Mouse (Mus musculus) adrenal gland, postnatal 36 days (tissue): Measurements from ENCODE around the gene Eya3. TPM values are rescaled to one million over a fixed set of nuclear protein-coding genes. Genes with fewer than 3 reads are reported as not detected.

ENCODE experiments used
- DNase-seq, 2 experiments: peaks; one replicate each; pipeline ENCODE4 v3.0.0; 2021; ENCODE audit warnings: mixed read lengths in 1 of 2
- total RNA-seq, 2 experiments: library from RNA; stranded (reverse); gene quantifications; 2 replicates each; pipeline ENCODE4 v1.2.3; 2021

Gene Eya3
- total RNA-seq, 2 experiments from 2014 or later = 24.6 to 28.2 TPM

- DNase-seq = peak; percentile 43 to 59
Measured at GRCm38 (mm10) chr4:132639191-132639713, 465 bp downstream of the Eya3 start.

DNA sequence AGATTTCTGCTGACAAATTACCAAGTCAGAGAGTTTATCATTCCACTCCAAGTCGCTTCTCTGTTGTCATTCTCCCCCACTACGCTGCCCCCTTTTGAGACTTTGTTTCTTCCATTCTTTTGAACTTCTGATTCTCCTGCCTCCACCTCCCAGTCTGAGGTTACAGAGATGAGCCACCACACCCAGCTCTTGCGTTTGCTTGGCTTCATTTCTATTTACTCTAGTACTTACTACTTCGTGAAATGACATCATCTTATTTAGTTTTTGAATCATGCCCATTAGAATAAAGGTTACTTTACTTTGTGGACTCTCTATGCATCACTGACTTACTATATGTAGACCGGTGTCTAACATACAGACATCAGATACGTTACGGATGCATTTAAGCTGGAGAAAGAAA, 8.7 kb downstream of the Eya3 start:
- DNase-seq = no peak

GRCm38 (mm10) chr4:132649271-132649999, 10.6 kb downstream of the Eya3 start:
- DNase-seq = no peak

DNA sequence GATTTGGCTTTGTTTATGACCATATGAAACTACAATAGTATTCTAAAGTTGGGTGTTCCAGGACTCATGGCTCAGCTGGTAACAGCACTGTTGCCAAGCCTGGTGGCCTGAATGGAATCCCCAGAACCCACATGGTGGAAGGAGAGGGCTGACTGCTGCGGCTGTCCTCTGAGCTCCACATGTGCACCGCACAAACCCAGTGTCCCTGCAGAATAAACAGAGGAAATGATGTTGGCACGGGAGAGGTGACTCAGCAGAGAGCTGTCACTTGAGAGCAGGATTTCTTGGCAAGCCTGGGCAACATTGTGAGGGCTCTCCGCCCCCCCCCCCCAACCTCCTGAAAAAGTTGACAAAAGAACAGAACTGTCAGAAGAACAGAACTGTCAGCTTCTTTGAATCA, 14.1 kb downstream of the Eya3 start:
- peak; percentile 75 to 76 for DNase-seq

GRCm38 (mm10) chr4:132653799-132654198, 15.0 kb downstream of the Eya3 start:
- no peak for DNase-seq

- DNase-seq = peak; percentile 26 to 27
Measured at GRCm38 (mm10) chr4:132655290-132655689, 16.5 kb downstream of the Eya3 start.

DNA sequence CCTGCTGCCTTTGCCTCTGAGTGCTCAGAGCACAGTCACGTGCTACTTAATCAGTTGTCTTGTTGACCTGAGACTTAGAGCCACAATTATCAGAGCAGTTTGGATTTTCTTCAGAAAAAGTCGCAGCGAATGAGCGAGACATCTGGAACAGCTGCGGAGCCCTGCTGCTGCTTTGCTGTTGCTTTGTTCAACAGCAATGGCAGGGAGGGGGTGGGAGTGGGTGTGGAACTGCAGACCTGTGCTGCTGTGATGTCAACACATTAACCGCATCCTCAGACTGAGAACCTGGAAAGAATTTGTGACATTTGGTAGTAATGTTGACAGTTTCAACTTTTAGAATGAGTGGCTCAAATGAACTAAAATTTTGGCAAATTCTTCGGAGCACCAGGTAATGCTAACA, 20.3 kb downstream of the Eya3 start:
- DNase-seq = no peak

DNA sequence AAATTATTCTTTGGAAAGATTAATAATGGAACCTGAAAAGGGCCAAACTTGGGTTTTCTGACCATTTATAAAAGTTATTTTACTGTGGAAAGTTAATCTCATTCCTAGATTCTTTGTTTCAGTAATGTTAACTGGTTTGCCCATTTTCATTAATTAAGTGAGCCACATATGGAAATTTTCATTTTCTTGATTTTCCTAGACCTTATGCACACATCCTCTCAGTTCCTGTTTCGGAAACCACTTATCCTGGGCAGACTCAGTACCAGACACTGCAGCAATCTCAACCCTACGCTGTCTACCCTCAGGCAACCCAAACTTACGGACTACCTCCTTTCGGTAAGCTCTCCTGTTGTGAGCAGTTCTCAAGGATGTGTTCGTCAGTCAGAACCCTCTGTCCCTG, 33.9 kb downstream of the Eya3 start:
- DNase-seq = no peak

GRCm38 (mm10) chr4:132676771-132677539, 38.2 kb downstream of the Eya3 start:
- DNase-seq = peak; percentile 41 to 64

DNA sequence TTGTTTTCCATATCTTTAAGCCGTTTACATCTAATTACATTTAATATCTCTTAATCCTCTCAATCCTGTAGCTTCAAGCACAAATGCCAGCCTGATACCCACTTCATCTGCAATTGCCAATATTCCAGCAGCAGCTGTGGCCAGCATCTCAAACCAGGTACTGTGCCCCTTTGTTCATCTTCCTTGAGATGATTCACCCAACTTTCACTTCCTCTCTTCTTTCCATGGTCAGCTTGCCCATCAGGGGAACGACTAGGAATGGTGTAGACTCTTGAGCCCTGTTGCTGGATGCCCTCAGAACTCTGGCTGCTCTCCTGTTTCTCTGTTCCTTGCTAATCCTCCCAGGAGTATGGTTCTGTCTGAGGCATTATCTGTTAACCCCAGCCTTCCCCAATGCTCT, 50.8 kb downstream of the Eya3 start:
- DNase-seq = no peak

- DNase-seq = no peak
Measured at GRCm38 (mm10) chr4:132693366-132693765, 54.6 kb downstream of the Eya3 start.

DNA sequence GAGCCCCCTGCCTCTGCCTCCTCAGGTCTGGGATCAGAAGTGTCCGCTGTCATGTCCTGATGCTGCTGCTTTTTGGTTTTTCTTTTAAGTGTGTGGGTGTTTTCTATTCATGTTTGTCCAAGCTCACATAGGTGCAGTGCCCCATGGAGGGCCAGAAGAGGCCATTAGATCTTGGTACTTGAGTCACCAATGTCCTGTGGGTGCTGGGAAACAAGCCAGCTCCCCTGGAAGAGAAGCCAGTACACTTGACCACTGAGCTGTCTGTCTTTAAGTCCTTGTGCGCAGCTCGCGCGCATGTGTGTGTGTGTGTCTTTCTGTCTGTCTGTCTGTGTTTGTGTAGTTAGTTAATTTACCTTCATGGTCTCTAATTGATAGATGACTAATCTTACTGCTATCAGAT, 63.3 kb downstream of the Eya3 start:
- no peak for DNase-seq

GRCm38 (mm10) chr4:132706885-132707284, 68.1 kb downstream of the Eya3 start:
- no peak for DNase-seq

GRCm38 (mm10) chr4:132713181-132713580, 74.4 kb downstream of the Eya3 start:
- no peak for DNase-seq

GRCm38 (mm10) chr4:132718251-132718650, 79.5 kb downstream of the Eya3 start:
- DNase-seq = no peak

GRCm38 (mm10) chr4:132728233-132728632, 89.4 kb downstream of the Eya3 start:
- no peak for DNase-seq

- DNase-seq = peak in 1 of 2 experiments; percentile 24
Measured at GRCm38 (mm10) chr4:132731616-132732015, 92.8 kb downstream of the Eya3 start.

- DNase-seq = peak; percentile 96 to 99
Measured at GRCm38 (mm10) chr4:132732148-132732684, 93.4 kb downstream of the Eya3 start, which contains the start of gene Xkr8. Gene Xkr8 (minus strand): TSS chr4:132732546.

DNA sequence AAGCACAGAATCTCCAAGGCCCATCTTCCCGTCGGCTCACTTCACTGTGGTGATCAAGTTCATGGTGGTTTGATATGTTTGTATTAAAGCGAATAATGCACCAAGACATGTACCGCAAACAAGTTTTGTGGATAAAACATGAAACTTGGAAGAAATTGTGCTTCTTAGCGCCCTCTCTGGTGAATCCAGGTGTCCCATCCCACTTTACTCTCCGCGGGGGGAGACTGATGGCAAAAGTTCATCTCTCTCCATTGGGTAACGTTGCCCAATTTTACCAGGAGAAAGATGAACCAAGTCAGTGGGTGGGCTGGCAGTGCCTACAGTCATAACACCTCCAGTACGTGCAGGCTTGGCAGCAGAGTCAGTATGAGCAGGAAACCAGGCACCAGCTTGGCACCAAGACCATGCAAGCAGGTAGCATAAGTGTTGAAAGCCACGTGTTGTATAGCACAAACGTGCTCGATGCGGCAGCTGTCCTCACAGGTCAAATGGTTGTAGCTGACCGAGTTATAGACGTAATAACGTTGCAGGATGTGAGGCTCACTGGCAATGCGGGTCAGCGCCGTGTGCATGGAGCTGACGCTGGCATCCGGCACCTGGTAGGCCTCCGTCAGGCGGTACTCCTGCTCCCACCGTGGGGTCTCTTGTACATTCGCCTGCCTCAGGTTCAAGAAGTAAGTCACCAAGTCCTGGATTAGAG, 94.4 kb downstream of the Eya3 start:
- DNase-seq = no peak

DNA sequence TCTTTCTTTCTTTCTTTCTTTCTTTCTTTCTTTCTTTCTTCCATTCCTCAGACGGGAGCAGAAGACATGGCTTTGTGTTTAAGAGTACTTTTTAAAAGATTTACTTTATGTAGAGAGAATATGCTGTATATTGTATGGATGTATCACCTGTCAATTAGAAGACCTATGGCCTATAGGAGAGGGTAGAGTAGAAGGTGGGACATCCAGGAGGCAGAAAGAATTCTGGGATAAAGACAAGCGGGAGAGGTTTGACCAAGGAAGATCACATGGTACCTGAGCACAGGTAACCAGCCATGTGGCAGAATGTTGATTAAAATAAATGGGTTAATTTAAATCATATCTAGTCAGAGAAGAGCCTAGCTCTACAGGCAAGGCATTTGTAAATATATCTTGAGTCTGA, 96.0 kb downstream of the Eya3 start:
- no peak for DNase-seq

DNA sequence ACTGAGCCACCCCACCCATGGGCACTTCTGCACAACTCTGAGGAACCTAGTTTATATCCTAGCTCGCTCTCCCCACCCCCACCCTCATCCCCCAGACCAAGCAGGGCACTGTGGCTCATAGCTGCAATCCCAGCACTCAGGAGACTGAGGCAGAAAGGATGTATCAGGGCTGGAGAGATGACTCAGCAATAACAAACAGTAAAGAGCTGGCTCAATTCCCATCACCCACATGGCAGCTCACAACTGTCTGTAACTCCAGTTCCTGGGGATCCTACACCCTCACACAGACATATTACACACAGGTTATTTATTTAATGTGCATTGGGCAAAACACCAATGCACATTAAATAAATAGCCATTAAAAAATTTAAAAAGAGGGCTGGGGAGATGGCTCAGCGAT, 96.6 kb downstream of the Eya3 start:
- DNase-seq = no peak

GRCm38 (mm10) chr4:132735894-132736293, 97.1 kb downstream of the Eya3 start:
- no peak for DNase-seq
